ENCODE assay signal across 7 mouse cellular contexts in the genomic region with DNA sequence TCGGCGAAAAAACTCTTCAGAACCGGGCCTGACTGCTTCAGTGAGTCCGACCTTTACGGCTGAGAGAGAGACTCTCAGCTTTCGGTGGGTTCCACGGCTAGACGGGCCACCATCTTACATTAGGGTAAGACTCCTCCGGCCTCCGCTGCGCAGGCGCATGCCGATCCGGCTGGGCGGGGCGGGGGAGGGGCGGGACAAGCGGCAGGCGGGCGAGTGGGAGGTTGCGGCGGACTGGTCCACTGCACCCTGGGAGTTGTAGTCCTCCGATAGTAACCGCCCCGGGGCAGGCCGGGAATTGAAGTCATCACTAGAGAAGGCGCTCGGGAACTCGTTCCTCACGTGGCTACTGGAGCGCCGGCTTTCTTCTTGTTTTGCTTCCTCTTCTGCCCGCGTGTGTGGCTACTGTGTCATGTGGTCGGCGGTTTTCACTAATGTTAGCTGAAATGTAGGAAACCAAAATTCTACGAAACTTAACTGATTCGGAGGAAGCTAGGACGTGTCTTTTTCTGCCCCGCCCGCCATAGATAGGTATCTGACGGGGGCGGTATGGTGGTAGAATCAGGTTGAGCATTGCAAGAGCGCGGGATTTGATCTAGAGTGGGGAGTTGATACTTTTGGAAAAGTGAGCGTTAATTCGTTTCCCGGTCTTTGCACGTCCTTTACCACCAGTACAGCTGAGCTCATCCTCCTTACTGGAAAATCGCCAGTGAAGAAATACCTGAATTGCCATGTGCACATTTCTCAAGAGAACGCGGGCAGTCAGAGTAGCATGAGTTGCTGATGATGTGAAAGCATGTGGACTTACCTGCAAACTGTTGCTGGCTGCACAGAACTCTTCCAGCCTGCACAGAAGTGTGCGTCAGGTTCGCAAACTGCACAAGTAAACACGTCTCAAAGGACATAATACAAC. TPM values are rescaled to one million over a fixed set of nuclear protein-coding genes. Genes with fewer than 3 reads are reported as not detected.
DNase-seq lines count a peak whose midpoint lies in the region; ATAC-seq lines count a peak whose summit lies in the region.

A gene (minus strand): TSS at position 146 of the 910 bp plus-strand sequence.

- peak; percentile 99 for DNase-seq in adrenal gland, postnatal 14 days
- DNase-seq in embryonic facial prominence, embryonic 11.5 days (ENCODE audit: low spot score), result peak; percentile 99
- DNase-seq in kidney, adult 11 months, result peak; percentile 99
- peak; percentile 100 for DNase-seq in limb, embryonic 10.5 days (ENCODE audit: low spot score)
- peak; percentile 98 for DNase-seq in spleen, adult 12 weeks (ENCODE audit: low spot score)

- H3K27me3 ChIP-seq in embryonic facial prominence, embryonic 11.5 days (ENCODE audit: control insufficient read depth, insufficient read depth, low read length), result no peaks in the 10 kb centered on the region
- H3K27me3 ChIP-seq in limb, embryonic 10.5 days (ENCODE audit: low read depth, poor library complexity, severe bottlenecking), result no peaks in the 10 kb centered on the region
- no peaks in the 10 kb centered on the region for H3K27me3 ChIP-seq in midbrain, embryonic 13.5 days

- ATAC-seq in embryonic facial prominence, embryonic 11.5 days (replicated peaks; ENCODE audit: insufficient number of reproducible peaks, low FRiP score, low TSS enrichment, low read depth), result peak; percentile 99
- peak; percentile 92 for ATAC-seq in granulocyte monocyte progenitor cell, adult 5-6 weeks (replicated peaks; ENCODE audit: poor library complexity, severe bottlenecking)
- peak; percentile 99 for ATAC-seq in midbrain, embryonic 13.5 days

- peak within 1 kb of the TSS; percentile 75 for H3K4me3 ChIP-seq in embryonic facial prominence, embryonic 11.5 days (ENCODE audit: low read depth, low read length)
- peak within 1 kb of the TSS; percentile 84 for H3K4me3 ChIP-seq in limb, embryonic 10.5 days
- peak within 1 kb of the TSS; percentile 90 for H3K4me3 ChIP-seq in midbrain, embryonic 13.5 days (replicated peaks)

- H3K9me3 ChIP-seq in embryonic facial prominence, embryonic 11.5 days (replicated peaks; ENCODE audit: control insufficient read depth, low read length), result no peaks in the 10 kb centered on the region
- no peaks in the 10 kb centered on the region for H3K9me3 ChIP-seq in limb, embryonic 10.5 days (replicated peaks)
- H3K9me3 ChIP-seq in midbrain, embryonic 13.5 days, result no peaks in the 10 kb centered on the region

- H3K36me3 ChIP-seq in embryonic facial prominence, embryonic 11.5 days (replicated peaks; ENCODE audit: control insufficient read depth, insufficient read depth, low read depth, low read length), result no peaks in the 10 kb centered on the region
- no peaks in the 10 kb centered on the region for H3K36me3 ChIP-seq in limb, embryonic 10.5 days
- H3K36me3 ChIP-seq in midbrain, embryonic 13.5 days, result no peaks in the 10 kb centered on the region

- no peaks in the 10 kb centered on the region for H3K4me1 ChIP-seq in embryonic facial prominence, embryonic 11.5 days (ENCODE audit: control insufficient read depth, insufficient read depth, low read length)
- peaks cover 16% of the 10 kb centered on the region for H3K4me1 ChIP-seq in limb, embryonic 10.5 days
- peaks cover 26% of the 10 kb centered on the region for H3K4me1 ChIP-seq in midbrain, embryonic 13.5 days (replicated peaks)

- peak within 1 kb of the TSS; percentile 93 for H3K4me2 ChIP-seq in embryonic facial prominence, embryonic 11.5 days (ENCODE audit: low read depth, low read length)
- peak within 1 kb of the TSS; percentile 90 for H3K4me2 ChIP-seq in midbrain, embryonic 13.5 days (replicated peaks)

- WGBS in embryonic facial prominence, embryonic 11.5 days, result under 1% methylated on average over 54 of the region's 55 CpGs
- under 1% methylated on average over 55 of the region's 55 CpGs for WGBS in limb, embryonic 10.5 days
- WGBS in midbrain, embryonic 13.5 days, result under 1% methylated on average over 54 of the region's 55 CpGs

- peak within 1 kb of the TSS; percentile 79 for H3K9ac ChIP-seq in embryonic facial prominence, embryonic 11.5 days (replicated peaks; ENCODE audit: low read length)
- peak within 1 kb of the TSS; percentile 94 for H3K9ac ChIP-seq in midbrain, embryonic 13.5 days (replicated peaks)

- H3K27ac ChIP-seq in embryonic facial prominence, embryonic 11.5 days (replicated peaks; ENCODE audit: low read depth, low read length), result peak within 1 kb of the TSS; percentile 47
- H3K27ac ChIP-seq in limb, embryonic 10.5 days, result peak within 1 kb of the TSS; percentile 91
- peak within 1 kb of the TSS; percentile 90 for H3K27ac ChIP-seq in midbrain, embryonic 13.5 days

RNA-seq across cellular contexts. Expression of the gene that starts here (rescaled TPM):
- 24.2 and 24.7 TPM in 2 replicates for total RNA-seq in adrenal gland, postnatal 14 days (2021)
- polyA plus RNA-seq in embryonic facial prominence, embryonic 11.5 days (2014; fragmentation: Nextera tagmentation; extraction: Ambion mirVana), result 34.8 and 41.5 TPM in 2 replicates
- 52.4 and 56.4 TPM in 2 replicates for total RNA-seq in granulocyte monocyte progenitor cell, adult 5-6 weeks (2014; fragmentation: Nextera tagmentation)
- 23.3 and 25.3 TPM in 2 replicates for total RNA-seq in granulocyte monocyte progenitor cell, adult 5-6 weeks (2017)
- polyA plus RNA-seq in limb, embryonic 10.5 days (2016; fragmentation: Nextera tagmentation; extraction: Ambion mirVana), result 24.3 and 26.9 TPM in 2 replicates
- polyA plus RNA-seq in midbrain, embryonic 13.5 days (2015; fragmentation: Nextera tagmentation; extraction: Ambion mirVana), result 34.8 and 35.4 TPM in 2 replicates

Comparison
In these comparisons a context has a peak if more than half of its experiments do, and no peak if none do; other contexts are left out.
1. Peak in every context shown above with its lines: DNase-seq, ATAC-seq, H3K4me3 ChIP-seq and H3K27ac ChIP-seq.